Mouse (Mus musculus) C2C12 (cell line): Measurements from ENCODE around the gene Cpm.

Source experiments
- CEBPB ChIP-seq: IDR thresholded peaks from one replicate; pipeline ENCODE4 v1.6.1; 2011; ENCODE audit warnings: low read depth, mild to moderate bottlenecking, control low read depth, moderate library complexity
- CTCF ChIP-seq: IDR thresholded peaks from one replicate; pipeline ENCODE4 v1.5.1; 2011; ENCODE audit not compliant: control insufficient read depth, insufficient read depth, insufficient read length
- FOSL1 ChIP-seq: IDR thresholded peaks from one replicate; pipeline ENCODE4 v1.8.0; 2011; ENCODE audit warnings: mild to moderate bottlenecking, low read length; ENCODE audit not compliant: poor library complexity, insufficient read depth, severe bottlenecking
- MAX ChIP-seq: IDR thresholded peaks from one replicate; pipeline ENCODE4 v1.6.1; 2011; ENCODE audit warnings: mild to moderate bottlenecking, control low read depth
- MYOD1 ChIP-seq: IDR thresholded peaks from one replicate; pipeline ENCODE4 v1.6.1; 2011; ENCODE audit warnings: low read depth; ENCODE audit not compliant: control insufficient read depth, insufficient read length
- MYOG ChIP-seq: IDR thresholded peaks from one replicate; pipeline ENCODE4 v1.6.1; 2011; ENCODE audit not compliant: control insufficient read depth, insufficient read length; ENCODE audit errors: extremely low read depth
- USF1 ChIP-seq: IDR thresholded peaks from one replicate; pipeline ENCODE4 v1.6.1; 2011; ENCODE audit warnings: low read depth, mild to moderate bottlenecking, control low read depth, moderate library complexity

- TF ChIP-seq CTCF (no peak), MYOG (no peak), FOSL1 (no peak), USF1 (no peak), CEBPB (no peak), MAX (no peak), MYOD1 (no peak)
Observed at GRCm38 (mm10) chr10:117603834-117604623, 25.3 kb upstream of the Cpm start.
